Mouse (Mus musculus): ENCODE data around the gene Ctnna3.
A peak's percentile ranks its signal among the peaks of the same experiment; 100 is the strongest.
"Not testable (repeated sequence)": the region's sequence is repeated elsewhere in the genome, so short reads cannot be mapped to it uniquely, and the experiment has no call there.

The Ctnna3 gene

DNA sequence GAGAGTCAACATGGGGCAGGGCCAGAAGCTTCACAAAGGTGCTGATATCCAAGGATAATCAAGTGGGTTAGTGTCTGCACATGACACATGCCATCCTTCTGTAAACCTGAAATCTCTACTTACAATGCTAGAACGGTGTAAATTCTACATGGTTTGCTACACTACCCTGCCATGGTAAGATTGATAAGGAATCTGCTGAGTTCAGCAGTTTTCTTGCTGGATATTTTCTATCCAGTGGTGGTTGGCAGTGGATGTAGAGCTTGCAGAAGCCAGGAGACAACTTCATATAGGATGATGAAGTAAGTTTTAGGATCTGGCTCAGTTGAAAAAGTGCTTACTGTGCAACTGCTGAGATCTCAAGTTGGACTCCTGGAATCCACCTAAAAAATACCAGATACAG is 767.7 kb downstream of the Ctnna3 start:
- DNase-seq (ENCODE audit: low spot score), result no peak

DNA sequence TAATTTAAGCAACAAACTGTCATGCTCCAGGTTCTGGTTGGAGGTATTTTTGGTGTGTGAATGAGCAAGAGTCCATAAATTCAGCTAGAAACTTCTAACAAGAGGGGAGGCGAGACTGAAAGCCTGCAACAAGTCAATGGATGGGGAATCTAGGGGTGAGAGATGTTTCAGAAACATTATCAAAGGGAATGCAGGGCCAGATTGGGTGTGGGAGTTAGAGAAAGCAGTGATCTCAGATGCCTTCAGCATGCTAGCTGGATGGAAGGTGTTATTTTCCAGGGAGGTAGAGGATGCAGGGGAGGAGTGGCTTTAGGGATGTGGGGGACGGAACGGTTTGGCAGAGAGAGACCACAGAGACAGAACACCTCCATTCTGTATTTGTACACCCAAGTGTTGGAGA is 785.7 kb downstream of the Ctnna3 start:
- no peak for DNase-seq (ENCODE audit: low spot score)

DNA sequence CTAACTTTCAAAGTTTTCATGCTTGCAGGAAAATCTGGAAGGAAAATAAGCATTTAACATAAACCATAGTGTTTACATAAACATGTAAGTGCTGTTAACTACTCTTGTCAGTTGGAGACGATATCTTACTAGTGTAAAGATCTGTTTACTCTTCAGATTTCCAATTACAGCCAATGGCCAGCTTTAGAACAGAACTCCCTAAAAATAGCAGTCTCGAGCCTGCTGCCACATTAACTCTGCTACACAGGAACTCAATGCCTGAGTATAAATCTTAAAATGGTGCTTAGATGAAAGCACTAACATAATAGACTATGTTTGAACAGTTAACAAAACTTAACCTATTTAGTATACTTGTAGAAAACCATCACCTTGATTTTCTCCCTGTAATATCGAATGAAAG is 793.1 kb downstream of the Ctnna3 start:
- DNase-seq (ENCODE audit: low spot score), result no peak

DNA sequence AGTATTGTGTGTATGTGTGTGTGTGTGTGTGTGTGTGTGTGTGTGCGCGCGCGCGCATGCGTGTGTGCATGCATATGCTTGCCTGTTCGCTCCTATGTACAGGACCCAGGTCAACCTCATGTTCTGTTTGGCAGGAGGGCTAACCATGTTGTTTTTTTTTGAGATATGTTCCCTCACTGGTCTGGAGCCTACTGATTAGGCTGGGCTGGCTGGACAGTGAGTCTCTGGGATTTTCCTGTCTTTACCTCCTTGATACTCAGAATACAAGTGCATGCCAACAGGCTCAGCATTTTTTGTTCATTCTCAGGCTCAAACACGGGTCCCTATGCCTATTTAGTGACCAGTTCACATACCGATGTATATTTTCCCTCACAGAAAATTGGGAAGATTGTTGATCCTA is 794.1 kb downstream of the Ctnna3 start:
- no peak for DNase-seq (ENCODE audit: low spot score)

DNA sequence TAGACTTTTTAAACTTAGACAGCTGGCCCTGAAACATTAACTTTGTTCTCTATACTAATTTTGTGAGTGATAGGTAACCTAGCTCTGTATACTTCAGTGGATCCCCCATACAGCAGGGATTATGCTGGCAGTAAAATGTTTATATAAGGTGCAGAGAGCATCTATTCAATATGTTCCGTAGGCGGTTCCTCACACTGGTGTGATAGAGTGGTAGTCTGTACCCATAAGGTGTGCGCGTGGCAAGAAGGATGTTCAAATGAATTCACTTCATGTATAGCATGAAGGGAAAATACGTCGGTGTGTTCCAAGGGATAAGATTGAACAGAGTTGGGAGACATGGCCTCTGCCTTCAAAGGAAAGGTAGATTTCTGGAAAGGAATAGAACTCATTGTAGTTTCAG is 794.5 kb downstream of the Ctnna3 start:
- DNase-seq (ENCODE audit: low spot score), result no peak

DNA sequence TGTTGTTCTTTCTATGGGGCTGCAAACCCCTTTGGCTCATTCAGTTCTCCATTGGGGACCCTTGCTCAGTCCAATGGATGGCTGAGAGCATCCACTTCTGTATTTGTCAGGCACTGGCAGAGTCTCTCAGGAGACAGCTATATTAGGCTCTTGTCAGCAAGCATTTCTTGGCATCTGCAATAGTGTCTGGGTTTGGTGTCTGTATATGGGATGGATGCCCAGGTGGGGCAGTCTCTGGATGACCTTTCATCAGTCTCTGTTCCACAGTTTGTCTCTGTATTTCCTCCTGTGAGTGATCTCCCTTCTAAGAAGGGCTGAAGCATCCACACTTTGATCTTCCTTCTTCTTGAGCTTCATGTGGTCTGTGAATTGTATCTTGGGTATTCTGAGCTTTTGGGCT is 795.9 kb downstream of the Ctnna3 start:
- DNase-seq (ENCODE audit: low spot score), result not testable (repeated sequence)

DNA sequence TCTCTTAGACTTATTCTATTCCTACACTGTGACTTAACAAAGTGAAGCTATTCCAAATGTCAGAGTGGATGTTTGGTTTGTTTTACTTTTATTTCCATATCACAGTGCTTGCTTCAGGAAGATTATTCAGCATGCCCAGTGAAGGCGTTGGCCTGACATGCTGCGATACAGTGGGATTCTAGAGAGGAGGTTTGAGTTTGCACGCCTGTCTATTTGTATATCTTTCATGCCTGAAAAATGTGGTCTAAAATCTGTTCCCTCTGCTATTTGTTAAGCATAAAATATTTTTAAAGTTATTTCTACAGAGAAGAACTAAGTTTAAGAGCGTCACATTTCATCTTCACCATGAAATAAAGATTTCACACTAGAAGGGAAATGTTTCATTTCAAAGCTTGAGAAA is 813.5 kb downstream of the Ctnna3 start:
- no peak for DNase-seq (ENCODE audit: low spot score)

DNA sequence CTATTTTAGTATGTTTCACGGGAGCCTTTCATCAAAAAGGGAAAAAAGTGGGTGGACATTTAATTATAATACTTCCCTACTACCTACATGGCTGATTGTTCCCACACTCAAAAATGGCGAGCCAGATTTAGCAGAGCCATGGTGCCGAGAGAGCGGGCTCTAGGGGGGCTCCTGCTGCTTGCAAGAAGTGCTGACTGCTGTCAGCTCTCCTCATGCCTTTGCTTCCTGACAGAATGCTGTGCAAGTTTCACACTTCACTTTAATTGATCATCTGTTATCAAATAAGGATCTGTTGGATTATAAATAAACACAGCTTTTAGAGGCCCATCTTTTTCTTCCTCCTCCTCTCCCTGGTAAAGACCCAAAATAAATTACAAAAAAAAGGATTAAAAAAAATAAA is 838.3 kb downstream of the Ctnna3 start:
- no peak for DNase-seq (ENCODE audit: low spot score)

DNA sequence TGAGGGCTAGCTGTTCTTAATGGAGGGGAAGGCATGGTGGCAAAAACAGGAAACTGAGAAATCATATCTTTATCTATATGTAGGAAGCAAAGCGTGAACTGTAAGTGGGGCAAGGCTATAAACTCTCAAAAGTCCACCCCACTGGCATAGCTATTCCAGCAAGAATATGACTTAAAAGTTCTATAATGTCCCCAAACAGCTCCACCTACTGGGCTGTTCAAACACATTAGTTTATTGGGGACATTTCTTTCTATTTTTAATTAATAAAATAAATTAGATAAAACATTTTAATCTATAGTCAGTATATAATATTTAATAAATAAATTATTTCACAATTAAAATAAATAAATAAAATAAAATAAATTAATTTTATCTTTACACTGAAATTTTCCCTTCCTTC is 845.2 kb downstream of the Ctnna3 start:
- DNase-seq (ENCODE audit: low spot score), result no peak

DNA sequence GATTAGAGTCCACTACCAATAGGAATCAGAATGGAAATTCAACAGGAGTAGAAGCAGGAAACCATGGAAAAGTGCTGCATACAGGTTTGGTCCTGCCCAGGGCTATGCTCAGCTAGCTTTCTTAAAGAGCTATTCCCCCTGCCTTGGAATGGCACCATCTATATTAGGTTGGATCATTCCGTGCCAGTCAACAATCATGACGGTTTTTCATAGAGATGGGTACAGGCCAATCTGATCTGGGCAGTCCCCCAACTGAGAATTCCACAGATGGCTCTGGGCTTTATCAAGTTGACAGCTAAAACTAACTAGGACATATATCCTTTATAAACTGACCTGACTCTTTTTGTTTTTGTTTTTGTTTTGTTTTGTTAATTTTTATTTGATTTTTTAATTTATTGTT is 848.9 kb downstream of the Ctnna3 start:
- no peak for DNase-seq (ENCODE audit: low spot score)

DNA sequence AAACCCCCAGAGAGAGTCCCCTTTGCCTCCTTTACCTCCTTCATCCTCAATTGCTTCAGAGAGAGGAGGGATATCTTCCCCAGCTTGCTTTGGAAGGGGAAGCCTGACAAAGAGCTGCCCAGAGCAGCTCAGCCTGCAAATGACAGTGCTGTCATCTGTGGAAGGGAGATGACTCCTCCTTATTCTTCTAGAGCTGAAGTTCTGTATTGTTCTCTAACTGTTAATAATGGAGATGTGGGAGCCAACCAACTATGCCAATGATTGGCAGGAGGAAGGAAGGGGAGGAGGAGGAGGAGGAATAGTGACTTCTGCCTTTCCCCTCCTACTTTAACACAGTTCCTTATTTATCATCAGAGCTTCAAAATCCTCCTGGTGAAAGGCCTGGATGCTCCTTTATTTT is 875.9 kb downstream of the Ctnna3 start:
- no peak for DNase-seq (ENCODE audit: low spot score)

DNA sequence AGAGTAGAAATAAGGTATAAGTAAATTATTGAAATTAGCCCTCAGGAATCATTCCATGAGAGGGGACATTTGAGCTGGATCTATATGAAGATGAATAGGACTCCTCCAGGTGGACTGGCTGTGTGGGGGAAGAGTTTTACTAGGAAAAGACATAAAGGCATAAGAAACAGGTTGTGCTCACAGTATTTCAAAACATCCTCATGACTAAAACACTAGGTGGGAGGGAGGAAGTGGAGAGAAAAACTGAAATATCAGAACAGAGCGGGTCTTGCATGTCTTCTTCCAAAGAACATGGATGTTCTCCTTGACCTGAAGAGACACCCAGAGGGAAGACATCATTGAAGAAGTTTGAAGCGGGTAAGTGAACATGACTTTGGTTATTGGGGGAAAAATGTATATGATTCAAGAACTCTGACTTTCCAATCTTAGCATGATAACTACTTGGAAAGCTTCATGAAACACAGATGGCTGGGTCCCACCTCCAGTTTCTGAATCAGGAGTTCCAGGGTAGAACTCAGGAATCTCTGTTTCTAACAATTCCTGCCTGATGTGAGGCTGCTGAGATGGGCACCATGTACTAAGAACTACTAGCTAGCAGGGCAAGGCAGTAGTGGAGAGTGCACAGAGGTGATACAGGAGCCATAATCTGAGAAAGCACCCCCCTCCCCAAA is 881.9 kb downstream of the Ctnna3 start:
- DNase-seq (ENCODE audit: low spot score), result no peak

DNA sequence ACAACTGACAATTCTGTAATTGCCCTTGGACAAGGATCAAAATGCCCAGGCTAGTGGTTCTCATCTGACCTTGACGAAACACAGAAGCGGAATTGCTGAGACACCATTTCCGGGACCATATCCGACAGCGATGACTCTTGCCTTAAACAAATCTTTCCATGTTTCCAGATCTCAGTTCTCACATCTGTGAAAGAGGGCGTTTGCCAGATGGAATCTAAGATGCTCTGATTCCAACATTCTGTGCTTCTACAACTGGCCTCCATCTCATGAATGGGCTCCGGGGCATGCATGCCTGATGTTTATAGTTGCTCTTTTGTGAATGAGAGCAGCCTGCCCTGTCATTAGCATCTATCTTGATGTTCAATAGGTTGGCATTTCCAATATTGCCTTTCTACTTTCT is 890.4 kb downstream of the Ctnna3 start:
- no peak for DNase-seq (ENCODE audit: low spot score)

DNA sequence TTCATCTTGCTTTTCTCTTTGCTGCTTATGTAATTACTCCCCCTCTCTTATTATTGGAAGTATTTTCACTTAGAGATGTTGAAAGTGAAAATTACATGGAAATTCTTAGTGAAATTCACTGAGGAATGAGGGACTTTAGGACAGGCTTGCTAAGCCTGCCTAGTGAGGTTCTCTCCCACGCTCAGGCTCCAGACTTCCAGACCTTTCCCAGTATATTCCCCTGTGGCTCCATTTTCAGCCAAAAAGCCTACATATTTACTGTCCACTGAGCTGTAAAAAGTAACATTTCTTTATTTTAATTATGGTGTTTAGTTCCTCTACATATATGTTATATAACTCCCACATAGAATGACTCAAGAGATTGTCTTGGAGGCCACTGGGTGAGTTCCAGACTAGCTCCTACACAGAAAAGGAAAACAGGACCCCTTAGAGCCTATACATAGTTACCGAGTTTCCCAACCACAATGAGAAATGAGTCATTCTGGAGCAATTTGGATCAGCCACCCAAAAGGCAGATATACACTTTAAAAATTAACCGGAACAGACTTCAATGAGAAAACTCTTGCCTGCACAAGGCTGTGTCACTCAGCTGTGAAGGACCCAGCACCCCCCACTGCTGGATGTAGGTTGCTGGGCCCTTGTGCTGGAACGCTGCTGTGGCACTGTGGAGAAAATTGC is 912.9 kb downstream of the Ctnna3 start:
- DNase-seq (ENCODE audit: low spot score), result no peak

DNA sequence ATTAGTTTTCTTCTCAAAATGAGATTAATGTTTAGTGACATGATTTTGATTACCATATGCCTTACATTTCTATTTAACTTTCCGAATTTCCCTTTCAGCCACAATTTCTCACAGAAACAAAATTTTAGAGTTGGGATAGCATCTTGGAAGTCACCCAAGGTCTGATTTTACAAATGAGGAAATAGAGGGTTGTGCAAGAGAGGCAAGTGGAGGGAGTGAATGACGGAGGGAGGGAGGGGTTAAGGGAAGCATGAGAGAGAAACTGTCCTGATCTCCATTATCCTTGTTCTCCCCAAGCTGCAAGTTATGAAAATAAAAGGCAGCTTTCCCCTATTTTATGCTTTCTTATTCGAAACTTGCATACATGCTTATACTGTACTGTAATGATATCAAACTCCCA is 943.4 kb downstream of the Ctnna3 start:
- DNase-seq (ENCODE audit: low spot score), result no peak

DNA sequence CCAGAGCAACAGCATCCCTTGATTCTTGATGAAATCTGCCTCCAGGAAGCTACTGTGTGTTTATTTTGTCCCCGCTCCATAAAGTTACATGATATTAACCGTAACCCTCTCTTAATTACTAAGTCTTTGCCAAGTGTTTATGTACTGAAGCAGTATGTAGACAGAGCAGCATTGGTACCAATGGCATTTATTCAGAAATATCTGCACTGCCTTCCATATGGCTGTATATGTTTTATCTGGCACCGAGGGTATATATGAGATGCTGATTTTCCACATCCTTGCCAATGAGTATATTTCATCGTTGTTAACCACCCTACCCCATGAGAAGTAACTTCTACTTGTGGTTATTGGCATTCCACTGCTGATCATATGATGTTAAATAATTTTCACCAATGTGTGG is 947.9 kb downstream of the Ctnna3 start:
- no peak for DNase-seq (ENCODE audit: low spot score)

DNA sequence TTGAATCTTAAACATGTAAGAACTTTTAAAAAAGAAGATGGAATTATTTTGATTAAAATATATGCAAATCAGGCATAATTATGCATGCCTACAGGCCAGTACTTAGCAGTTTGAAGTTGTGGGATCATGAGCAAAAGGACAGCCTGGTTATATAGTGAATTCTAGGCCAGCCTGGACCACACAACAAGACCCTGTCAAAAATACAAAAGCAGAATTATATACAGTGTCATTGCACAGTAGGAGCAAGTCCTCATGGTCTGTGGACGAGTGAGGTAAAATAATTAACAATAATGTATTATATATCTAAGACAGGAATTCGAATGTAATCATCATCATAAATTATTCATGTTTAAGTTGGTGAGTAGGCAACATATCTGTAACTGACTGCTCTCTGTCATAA is 966.7 kb downstream of the Ctnna3 start:
- no peak for DNase-seq (ENCODE audit: low spot score)

DNA sequence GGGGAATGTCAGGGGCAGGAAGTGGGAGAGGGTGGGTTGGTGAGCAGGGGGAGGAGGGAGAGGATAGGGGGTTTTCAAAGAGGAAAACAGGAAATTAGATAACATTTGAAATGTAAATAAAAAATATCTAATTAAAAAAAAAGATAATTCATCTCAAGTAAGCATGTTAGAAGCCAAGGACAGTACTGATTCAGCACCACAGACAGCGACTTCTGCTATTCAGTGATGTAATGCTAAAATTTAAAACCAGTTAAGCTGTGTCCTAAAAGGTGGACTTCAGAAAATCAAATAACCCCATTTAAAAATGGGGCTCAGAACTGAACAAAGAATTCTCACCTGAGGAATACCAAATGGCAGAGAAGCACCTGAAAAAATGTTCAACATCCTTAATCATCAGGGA is 988.5 kb downstream of the Ctnna3 start:
- DNase-seq (ENCODE audit: low spot score), result peak; percentile 68

DNA sequence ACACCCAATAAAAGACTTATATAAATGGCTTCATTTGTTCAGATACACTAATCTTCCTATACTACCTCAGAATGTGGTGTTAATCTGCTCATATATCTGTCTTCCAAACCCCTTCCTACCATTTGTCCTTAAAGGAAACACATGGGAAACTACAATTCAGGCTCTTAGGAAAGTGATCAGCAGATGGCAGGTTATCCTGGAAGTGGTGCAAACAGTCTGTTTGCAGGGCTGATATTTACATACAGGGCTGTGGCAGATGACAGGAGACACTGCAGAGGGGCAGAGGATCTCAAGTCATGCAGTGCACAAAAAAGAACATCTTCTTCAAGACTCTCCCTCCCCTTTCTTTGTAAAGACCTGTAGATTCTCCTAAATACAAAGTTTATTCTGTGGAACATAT is 1008.8 kb downstream of the Ctnna3 start:
- no peak for DNase-seq (ENCODE audit: low spot score)

DNA sequence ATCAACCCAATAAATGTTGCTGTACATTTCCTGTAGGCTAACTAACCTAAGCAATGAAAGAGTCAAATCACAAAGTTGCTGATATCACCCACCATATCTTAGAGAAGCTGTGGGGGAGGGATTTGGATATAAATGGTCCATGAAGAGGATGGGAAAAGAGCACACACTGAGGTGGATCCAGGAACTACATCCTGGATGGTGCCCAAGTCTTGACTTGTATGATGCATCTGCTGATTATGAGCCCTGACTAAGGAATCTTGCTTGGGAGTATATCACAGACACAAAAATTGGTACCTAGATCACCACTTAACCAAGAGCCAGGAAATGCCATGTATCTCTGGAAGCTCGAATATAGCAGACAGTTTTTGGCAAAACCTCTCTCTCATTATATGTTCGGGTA is 1018.7 kb downstream of the Ctnna3 start:
- no peak for DNase-seq (ENCODE audit: low spot score)

DNA sequence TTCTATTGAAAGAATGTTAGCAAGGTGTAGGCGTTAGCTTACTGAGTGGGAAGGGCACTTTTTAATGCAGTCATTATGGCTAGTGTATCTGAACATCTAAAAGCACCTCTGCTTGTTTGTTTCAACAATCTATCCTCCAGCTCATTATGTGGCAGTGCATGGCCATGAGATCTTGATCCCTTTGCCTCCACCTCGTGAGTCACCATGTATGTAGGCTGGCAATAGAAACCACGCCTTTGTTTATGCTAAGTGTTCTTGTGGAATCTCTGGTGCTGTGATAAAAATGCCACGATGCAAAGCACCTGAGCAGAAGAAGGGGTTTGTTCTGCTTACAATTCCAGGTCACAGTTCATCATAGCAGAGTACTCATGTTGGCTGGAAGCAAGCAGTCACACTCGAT is 1053.4 kb downstream of the Ctnna3 start:
- DNase-seq (ENCODE audit: low spot score), result no peak

DNA sequence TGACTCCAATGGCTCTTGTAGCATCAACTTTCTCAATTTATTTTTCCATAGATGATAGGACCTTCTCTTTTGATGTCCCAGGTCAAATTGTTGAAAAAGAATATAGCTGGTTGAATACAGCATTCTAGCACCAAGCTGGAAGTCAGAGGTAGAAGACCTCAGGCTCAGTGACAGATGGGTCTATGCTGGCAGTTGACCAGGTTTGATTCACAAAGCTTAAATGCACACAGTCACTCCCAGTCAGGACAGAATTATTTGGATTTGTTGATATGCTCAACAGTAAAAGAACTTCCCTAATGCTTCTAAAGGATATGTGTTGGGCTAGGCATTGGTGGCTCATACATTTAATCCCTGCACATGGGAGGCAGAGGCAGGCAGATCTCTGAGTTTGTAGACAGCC is 1059.6 kb downstream of the Ctnna3 start:
- no peak for DNase-seq (ENCODE audit: low spot score)

DNA sequence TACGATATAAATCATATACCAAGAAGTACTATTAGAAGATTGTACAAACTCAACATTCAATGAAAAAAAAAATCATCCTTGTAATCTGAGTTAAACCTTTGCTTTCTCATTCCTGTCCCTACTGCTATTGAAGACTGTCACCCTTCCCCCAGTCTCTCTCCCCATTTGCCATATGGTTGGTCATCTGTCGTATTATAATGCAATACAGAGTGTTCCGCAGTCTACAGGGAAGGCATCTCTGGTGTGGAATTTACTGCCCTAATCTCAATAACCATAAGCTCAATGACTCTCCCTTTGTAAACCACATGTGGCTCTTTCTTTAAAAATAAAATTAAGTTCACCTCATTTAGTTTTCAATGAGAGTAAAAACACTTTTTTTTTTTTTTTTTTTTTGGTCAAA is 1113.7 kb downstream of the Ctnna3 start:
- peak; percentile 10 for DNase-seq (ENCODE audit: low spot score)

DNA sequence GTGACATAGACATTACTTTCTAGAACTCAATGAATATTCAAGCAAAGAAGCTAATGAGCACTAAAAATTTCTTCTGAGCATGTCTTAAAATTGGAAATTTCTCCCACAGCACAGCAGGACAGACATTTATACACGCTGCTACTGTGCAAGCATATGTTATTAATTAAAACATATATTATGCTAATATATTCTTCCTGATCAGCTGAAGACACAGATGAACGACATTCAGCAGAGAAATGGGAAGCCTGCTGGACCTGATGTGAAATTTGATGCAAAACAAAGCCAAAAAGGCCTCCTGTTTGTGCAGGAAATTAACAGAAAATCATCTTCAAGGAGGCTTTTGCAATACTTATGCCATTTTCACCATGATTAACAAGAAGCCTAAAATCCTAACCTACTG is 1114.5 kb downstream of the Ctnna3 start:
- DNase-seq (ENCODE audit: low spot score), result no peak
